Mouse (Mus musculus) limb, embryonic 12.5 days (tissue): Measurements from ENCODE around the gene Ak4. TPM values are rescaled to one million over a fixed set of nuclear protein-coding genes. Genes with fewer than 3 reads are reported as not detected.

ENCODE experiments used
- ATAC-seq: fragments of 200-750 bp; cut with Nextera tagmentation; 2 replicates; pipeline ENCODE4 v1.8.0; 2017; ENCODE audit warnings: low read depth, moderate TSS enrichment; ENCODE audit not compliant: insufficient number of reproducible peaks, insufficient read depth, low FRiP score, low TSS enrichment
- H3K27ac ChIP-seq: fragments of 300-500 bp; sonication (generic); 2 replicates; pipeline ENCODE4 v1.5.1; 2016; ENCODE audit warnings: mild to moderate bottlenecking, moderate library complexity
- H3K27me3 ChIP-seq: fragments of 300-500 bp; sonication (generic); 2 replicates; pipeline ENCODE4 v1.6.1; 2016; ENCODE audit warnings: mild to moderate bottlenecking, moderate library complexity
- H3K36me3 ChIP-seq: fragments of 300-500 bp; sonication (generic); 2 replicates; pipeline ENCODE4 v1.6.1; 2016; ENCODE audit warnings: mild to moderate bottlenecking, moderate library complexity
- H3K4me1 ChIP-seq: fragments of 300-500 bp; sonication (generic); replicated peaks from 2 replicates; pipeline ENCODE4 v1.6.1; 2016
- H3K4me2 ChIP-seq: fragments of 300-500 bp; sonication (generic); 2 replicates; pipeline ENCODE4 v1.6.1; 2016; ENCODE audit warnings: mild to moderate bottlenecking, moderate library complexity
- H3K4me3 ChIP-seq: fragments of 300-500 bp; sonication (generic); replicated peaks from 2 replicates; pipeline ENCODE4 v1.5.1; 2016; ENCODE audit warnings: mild to moderate bottlenecking
- H3K9ac ChIP-seq: fragments of 300-500 bp; sonication (generic); replicated peaks from 2 replicates; pipeline ENCODE4 v1.6.1; 2016; ENCODE audit warnings: mild to moderate bottlenecking, moderate library complexity
- H3K9me3 ChIP-seq: fragments of 300-500 bp; sonication (generic); 2 replicates; pipeline ENCODE4 v1.6.1; 2016; ENCODE audit warnings: mild to moderate bottlenecking, moderate library complexity
- WGBS: fragments of 180-500 bp; shearing (Covaris S2); methylation state at CpG from one replicate; pipeline ENCODE4 v1.1.7; 2016; 5-methylcytosine and 5-hydroxymethylcytosine counted together
- polyA plus RNA-seq: library from polyadenylated mRNA; unstranded; fragments of >200 nt; fragmentation: Nextera tagmentation; extraction: Ambion mirVana; gene quantifications from 2 replicates; pipeline ENCODE4 v1.2.1, GENCODE M21; 2016

The Ak4 gene
- polyA plus RNA-seq, 1 experiment from 2014 or later, result 11.8 TPM

DNA sequence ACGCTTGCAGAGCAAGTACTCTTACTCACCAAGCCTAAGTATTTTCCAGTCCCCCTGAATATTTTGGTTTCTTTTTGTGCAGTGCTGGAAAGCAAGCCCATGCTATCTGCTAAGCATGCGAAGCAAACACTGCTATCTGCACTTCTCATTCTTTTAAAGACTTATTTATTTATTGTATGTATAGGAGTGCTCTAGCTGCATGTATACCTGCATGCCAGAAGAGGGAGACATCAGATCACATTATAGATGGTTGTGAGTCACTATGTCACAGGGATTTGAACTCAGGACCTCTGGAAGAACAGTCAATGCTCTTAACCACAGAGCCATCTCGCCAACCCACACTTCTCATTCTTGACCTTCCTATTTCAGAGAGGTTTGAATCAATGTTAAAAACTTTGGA, 94.2 kb downstream of the Ak4 start:
- 87% methylated on average over 3 of the region's 3 CpGs for WGBS
- peaks cover 11% of the 10 kb centered on the region for H3K4me1 ChIP-seq

DNA sequence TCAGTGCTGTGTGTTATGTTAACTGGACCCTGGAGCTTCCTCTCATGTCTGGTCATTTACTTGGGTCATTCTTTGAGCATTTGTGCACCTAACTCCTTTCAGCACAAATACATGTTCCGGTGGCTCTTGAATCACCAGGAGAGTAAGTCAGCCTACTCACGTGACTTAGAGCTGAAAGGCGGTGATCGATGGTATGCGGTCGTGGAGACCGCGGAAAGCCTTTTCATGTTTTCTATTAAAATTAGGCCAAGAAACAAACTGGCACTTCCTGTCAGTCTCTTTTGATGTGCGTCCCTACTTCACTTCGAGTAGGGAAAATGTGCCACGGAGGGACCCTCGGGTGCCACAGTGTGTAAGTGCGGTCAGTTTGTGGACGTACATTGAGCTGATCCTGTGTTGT, 96.8 kb downstream of the Ak4 start:
- no peaks in the 10 kb centered on the region for H3K9me3 ChIP-seq
- no peak overlapping the region for H3K4me2 ChIP-seq
- no peak overlapping the region for H3K27ac ChIP-seq
- no peak overlapping the region for H3K4me3 ChIP-seq
- no peak for ATAC-seq
- H3K4me1 ChIP-seq, result no peaks in the 10 kb centered on the region
- H3K27me3 ChIP-seq, result no peaks in the 10 kb centered on the region
- 91% methylated on average over 14 of the region's 14 CpGs for WGBS
- no peak overlapping the region for H3K9ac ChIP-seq
- no peaks in the 10 kb centered on the region for H3K36me3 ChIP-seq

More for the DNA sequence above, 94.2 kb downstream of the Ak4 start:
- H3K4me2 ChIP-seq, result no peak overlapping the region
- H3K27me3 ChIP-seq, result peaks cover 17% of the 10 kb centered on the region
- no peak for ATAC-seq
- H3K9me3 ChIP-seq, result no peaks in the 10 kb centered on the region
- no peak overlapping the region for H3K27ac ChIP-seq
- no peaks in the 10 kb centered on the region for H3K36me3 ChIP-seq
- H3K4me3 ChIP-seq, result no peak overlapping the region
- H3K9ac ChIP-seq, result no peak overlapping the region

Other genes starting within 250 kb of the Ak4 start
- gene Jak1, start 154.0 kb upstream of the Ak4 start, polyA plus RNA-seq, result 70.3 and 72.6 TPM in 2 replicates
- 0.66 and 1.4 TPM in 2 replicates for gene Dnajc6, start 77.4 kb downstream of the Ak4 start, polyA plus RNA-seq
- 65.2 and 65.7 TPM in 2 replicates for gene Leprot, start 228.4 kb downstream of the Ak4 start, polyA plus RNA-seq